Mouse (Mus musculus) bone marrow, adult 2 months (tissue): Measurements from ENCODE around the gene Rapgef4. TPM values are rescaled to one million over a fixed set of nuclear protein-coding genes. Genes with fewer than 3 reads are reported as not detected.

ENCODE experiments used
- H3K27ac ChIP-seq: fragments of 200-500 bp; 2 replicates; pipeline ENCODE4 v1.5.1; 2012; ENCODE audit warnings: low read depth, mild to moderate bottlenecking, control low read depth, inconsistent platforms, low read length; ENCODE audit not compliant: control insufficient read depth, poor library complexity, insufficient read depth
- H3K4me1 ChIP-seq: fragments of 200-500 bp; 2 replicates; pipeline ENCODE4 v1.6.1; 2011; ENCODE audit warnings: low read length; ENCODE audit not compliant: control insufficient read depth, insufficient read depth
- H3K4me3 ChIP-seq: fragments of 200-500 bp; replicated peaks from 2 replicates; pipeline ENCODE3; 2011; ENCODE audit warnings: mild to moderate bottlenecking, low read depth, low read length, control low read depth; ENCODE audit not compliant: control insufficient read depth
- CTCF ChIP-seq: fragments of 200-500 bp; IDR thresholded peaks from 2 replicates; pipeline ENCODE4 v1.5.1; 2011; ENCODE audit warnings: low read length, control low read depth; ENCODE audit not compliant: control insufficient read depth, insufficient read depth
- POLR2A ChIP-seq: fragments of 200-500 bp; IDR thresholded peaks from 2 replicates; pipeline ENCODE4 v1.6.1; 2011; ENCODE audit warnings: low read depth, mild to moderate bottlenecking, control low read depth, low read length, borderline replicate concordance; ENCODE audit not compliant: control insufficient read depth
- WGBS: fragments of 180-500 bp; shearing (Covaris S2); methylation state at CpG from one replicate; pipeline ENCODE4 v1.1.7; 2018; 5-methylcytosine and 5-hydroxymethylcytosine counted together
- polyA plus RNA-seq: library from polyadenylated mRNA; stranded (reverse); fragments of >200 nt; gene quantifications from 2 replicates; pipeline ENCODE4 v1.2.4, GENCODE M21; 2011; ENCODE audit warnings: low replicate concordance; ENCODE audit not compliant: missing spikeins, insufficient read depth, insufficient read length

Rapgef4 gene
- polyA plus RNA-seq, 1 experiment: 4.9 TPM

DNA sequence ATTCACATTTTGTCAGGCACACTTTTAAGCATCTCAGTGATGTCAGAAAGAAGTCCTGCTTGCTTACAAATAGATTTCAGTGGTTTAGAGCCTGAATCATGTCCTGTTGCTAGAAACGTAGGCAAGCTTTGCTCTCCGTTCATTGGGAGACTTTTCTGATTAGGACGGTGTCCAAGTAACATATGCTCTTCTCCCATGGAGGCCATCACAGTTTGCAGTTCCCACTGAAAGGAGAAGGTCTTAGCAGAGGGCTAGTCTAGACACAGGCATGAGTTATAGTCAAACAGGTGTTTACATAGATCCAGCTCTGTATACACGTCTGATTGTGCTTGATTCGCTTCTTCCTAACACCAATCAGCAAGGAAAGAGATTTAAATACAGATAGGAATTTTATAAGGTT lies 135.7 kb downstream of the Rapgef4 start:
- no peak for TF ChIP-seq POLR2A
- no peak overlapping the region for H3K27ac ChIP-seq
- 71% methylated on average over 5 of the region's 5 CpGs for WGBS
- H3K4me3 ChIP-seq: no peak overlapping the region
- H3K4me1 ChIP-seq: peaks cover 2% of the 10 kb centered on the region; the same call in 1 of the 2 replicates

DNA sequence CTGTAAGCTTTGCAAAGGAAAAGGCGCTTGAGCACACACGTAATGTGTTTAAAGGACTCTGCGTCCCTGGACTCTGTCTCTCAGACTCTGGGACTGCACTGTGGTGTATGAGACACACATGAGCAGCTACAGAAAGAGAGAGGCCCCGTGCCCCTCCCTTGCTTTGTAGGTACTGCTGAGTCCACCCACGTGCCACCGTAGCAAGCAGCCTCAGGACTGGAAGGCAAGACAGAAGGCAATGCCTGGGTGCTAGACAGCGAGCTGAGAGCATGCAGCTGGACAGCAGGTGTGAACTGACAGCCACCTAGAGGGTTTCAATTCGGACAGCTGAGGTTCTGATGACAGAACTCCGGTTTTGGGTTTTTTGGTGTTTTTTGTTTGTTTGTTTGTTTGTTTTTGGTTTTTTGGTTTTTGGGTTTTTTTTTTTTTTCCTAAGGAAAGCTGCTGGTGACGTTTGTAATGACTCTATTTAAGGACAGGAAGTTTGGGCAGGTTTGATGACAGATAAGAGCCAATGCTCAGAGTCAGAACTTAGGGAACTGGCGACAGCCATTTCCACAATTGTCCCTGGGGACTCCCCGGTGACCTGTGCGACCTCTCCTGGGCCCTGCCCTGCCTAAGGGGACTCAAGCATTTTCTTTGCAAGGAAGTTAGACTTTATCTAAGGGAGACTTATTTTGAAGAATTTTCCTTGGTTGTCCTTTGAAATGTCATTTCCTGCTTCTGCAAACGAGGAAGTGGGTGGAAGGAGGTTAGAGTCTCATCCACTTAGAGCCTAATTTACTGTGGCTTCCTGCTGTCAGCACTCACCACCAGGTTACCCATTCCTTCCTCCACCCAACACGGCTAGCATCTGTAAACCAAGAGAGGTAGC lies 136.3 kb downstream of the Rapgef4 start:
- no peak overlapping the region for H3K4me3 ChIP-seq
- TF ChIP-seq POLR2A (no peak), CTCF (no peak)
- H3K27ac ChIP-seq: no peak overlapping the region
- 29% methylated on average over 15 of the region's 15 CpGs for WGBS
- H3K4me1 ChIP-seq: peaks cover 2% of the 10 kb centered on the region; the same call in 1 of the 2 replicates

DNA sequence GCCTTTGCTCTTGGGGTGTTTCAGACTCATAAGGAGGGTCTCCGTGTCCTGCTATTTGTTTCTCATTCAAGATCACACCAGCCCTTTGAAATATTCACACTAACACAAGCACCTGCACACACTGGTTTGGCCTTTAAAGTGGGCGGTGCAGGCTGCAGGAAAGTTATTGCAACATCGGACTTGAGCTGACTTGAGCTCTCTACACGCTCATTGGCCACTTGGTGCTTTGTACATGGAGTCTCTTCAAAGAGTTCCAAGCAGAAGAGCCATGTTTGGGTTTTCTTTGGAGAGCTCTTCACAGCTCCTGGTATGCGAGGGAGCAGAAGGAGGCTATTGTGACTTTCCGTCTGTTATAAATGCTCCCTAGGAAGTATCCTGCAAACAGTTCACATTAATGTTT lies 139.2 kb downstream of the Rapgef4 start:
- Histone ChIP-seq H3K4me3 (no peak overlapping the region), H3K4me1 (peaks cover 2% of the 10 kb centered on the region; the same call in 1 of the 2 replicates), H3K27ac (no peak overlapping the region)
- 65% methylated on average over 6 of the region's 6 CpGs for WGBS
- TF ChIP-seq CTCF: no peak
- no peak for TF ChIP-seq POLR2A

DNA sequence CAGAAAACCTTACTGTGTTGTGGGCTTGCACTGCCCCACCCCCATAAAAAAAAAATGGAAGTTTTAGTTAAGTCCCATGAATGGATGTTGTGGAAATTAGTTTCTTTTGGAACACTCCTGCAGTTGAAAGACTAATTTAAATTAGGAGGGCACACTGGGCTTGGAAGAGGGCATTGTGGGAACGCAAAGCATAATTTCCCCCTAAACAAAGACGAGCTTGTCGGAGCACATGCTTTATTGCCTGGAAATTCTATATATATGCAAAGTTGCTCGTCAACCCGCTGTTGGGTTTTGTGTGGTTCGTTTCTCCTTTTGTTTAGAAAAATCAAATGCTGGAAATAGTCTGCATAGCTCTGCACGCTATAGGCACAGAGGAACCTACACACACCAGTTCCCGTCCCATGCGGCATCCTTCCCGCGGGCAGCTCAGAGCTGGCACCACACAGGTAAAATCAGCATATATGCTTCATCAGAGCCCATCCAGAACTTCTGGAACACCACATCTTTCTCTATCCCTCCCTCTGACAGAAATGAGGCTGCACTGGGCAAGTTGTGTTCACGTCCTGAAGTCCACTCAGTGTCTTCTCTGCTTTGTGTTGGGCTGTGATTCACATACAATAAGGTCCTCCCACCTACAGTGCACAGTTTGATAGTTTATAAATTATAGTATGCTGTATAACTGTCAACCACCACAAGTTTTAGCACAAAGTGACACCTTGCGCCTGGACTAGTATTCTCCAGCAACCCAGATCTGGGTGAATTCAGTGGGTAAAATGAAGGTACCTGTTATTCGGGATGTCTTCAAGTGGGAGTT lies 141.6 kb downstream of the Rapgef4 start:
- TF ChIP-seq POLR2A (no peak), CTCF (no peak)
- H3K27ac ChIP-seq: no peak overlapping the region
- 93% methylated on average over 14 of the region's 14 CpGs for WGBS
- no peaks in the 10 kb centered on the region for H3K4me1 ChIP-seq
- H3K4me3 ChIP-seq: no peak overlapping the region

DNA sequence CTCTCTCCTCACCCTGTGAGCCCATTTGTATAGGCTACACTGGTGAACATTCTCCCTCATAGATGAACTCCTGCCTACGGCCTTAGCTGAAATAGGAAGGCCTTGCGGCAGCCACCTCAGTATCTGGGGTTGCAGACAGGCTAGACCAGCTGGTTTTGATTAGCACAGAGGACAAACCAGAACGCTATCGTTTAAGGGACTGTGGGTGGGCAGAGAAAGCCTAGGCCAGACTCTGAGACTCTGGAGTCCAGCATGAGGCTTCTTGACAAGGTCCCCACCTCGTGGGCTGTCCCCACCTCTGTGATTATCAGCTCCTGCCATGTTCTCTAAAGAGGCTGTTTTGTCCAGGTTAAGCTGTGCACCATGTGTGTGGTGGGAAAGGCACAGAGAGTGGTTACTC lies 142.8 kb downstream of the Rapgef4 start:
- H3K27ac ChIP-seq: no peak overlapping the region
- no peak overlapping the region for H3K4me3 ChIP-seq
- H3K4me1 ChIP-seq: no peaks in the 10 kb centered on the region
- 62% methylated on average over 5 of the region's 5 CpGs for WGBS
- TF ChIP-seq POLR2A (no peak), CTCF (no peak)

DNA sequence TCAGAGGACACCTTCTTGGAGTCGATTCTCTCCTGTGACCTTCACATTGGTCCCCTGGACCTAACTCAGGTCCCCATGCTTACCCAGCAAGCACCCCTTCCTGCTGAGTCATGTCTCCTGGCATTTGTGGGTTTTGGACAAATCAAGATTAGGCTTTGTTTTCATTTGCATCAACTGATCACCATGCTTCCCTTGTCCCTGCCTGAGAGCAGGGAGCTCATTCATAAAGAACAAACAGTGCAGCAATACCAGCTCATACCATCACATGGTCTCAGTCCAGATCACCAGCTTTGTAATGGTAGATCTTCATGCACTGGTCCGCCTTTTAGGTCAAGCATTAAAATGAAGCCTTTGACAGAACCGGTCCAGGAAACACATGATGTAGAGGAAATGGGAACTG lies 144.7 kb downstream of the Rapgef4 start:
- Histone ChIP-seq H3K4me1 (no peaks in the 10 kb centered on the region), H3K4me3 (no peak overlapping the region), H3K27ac (no peak overlapping the region)
- TF ChIP-seq POLR2A (no peak), CTCF (no peak)
- whole genome bisulfite sequencing: 15% methylated on average over 3 of the region's 3 CpGs

DNA sequence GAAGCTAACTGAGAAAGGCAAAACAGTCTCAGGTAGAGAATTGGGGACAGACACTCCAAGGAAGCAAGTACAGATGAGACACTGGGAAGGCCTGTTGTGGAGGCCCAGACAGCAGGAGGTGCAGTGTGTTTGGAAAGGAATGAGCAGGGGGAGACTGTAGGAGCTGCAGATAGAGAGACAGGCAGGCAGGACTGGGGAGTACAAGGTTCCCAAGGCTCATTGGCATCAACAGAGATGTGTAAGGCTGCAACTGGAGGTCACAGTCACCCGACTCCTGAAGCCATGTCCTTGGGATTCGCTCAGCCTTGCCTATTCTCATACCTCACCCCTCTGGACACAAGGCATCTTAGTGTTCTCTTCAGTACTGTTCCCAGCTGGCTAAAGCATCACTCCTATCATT lies 145.4 kb downstream of the Rapgef4 start:
- no peak overlapping the region for H3K4me3 ChIP-seq
- H3K4me1 ChIP-seq: no peaks in the 10 kb centered on the region
- WGBS: 86% methylated on average over 2 of the region's 2 CpGs
- no peak overlapping the region for H3K27ac ChIP-seq
- TF ChIP-seq CTCF (no peak), POLR2A (no peak)

DNA sequence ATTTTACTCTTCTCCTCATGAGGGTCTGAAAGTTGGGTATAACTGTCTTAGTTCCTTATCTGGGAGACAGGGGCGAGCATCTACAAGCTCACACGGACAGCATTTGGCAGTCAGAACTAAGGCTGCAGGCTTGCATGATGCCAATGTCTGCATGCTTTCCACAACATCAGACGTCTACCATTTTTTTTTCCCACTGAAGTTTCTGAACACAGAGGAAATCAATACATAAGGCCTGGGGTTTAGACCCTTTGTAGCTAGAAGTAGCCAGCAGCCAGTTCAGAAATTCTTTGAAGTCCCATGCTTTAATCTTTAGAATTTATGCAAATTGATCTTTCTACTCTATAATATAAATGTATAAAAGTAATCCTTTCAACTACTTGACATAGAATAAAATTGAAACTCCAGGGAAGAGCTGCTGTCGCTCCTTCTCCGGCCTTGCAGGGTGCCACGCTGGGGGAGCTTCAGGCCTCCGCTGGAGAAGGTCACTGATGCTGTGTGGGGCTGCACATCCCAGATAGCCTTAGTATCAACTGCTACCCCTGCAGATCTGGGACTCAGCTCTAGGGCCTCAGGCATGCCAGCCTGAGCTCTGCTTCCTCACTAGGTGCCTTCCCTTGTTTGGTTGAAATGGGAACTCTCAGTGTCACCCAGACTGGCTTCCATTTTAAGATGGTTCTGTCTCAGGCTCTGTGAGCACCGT lies 148.7 kb downstream of the Rapgef4 start:
- TF ChIP-seq POLR2A (no peak), CTCF (no peak)
- H3K4me1 ChIP-seq: peaks cover 2% of the 10 kb centered on the region; the same call in 1 of the 2 replicates
- no peak overlapping the region for H3K27ac ChIP-seq
- 84% methylated on average over 8 of the region's 8 CpGs for WGBS
- H3K4me3 ChIP-seq: no peak overlapping the region
